Mouse (Mus musculus) stomach, embryonic 16.5 days (tissue): ENCODE measurements around the gene Nrxn3. TPM values are rescaled to one million over a fixed set of nuclear protein-coding genes. Genes with fewer than 3 reads are reported as not detected.

ENCODE experiments used
- ATAC-seq: fragments of 200-750 bp; cut with Nextera tagmentation; 2 replicates; pipeline ENCODE4 v1.8.0; 2017; ENCODE audit warnings: moderate number of reproducible peaks, moderate TSS enrichment; ENCODE audit not compliant: insufficient read depth, low FRiP score
- H3K27ac ChIP-seq: fragments of 300-500 bp; sonication (generic); 2 replicates; pipeline ENCODE4 v1.5.1; 2014; ENCODE audit warnings: low read length
- H3K27me3 ChIP-seq: fragments of 300-500 bp; sonication (generic); 2 replicates; pipeline ENCODE4 v1.6.1; 2014; ENCODE audit warnings: low read length, control low read depth, mixed read lengths; ENCODE audit not compliant: control insufficient read depth, insufficient read depth
- H3K36me3 ChIP-seq: fragments of 300-500 bp; sonication (generic); 2 replicates; pipeline ENCODE4 v1.6.1; 2014; ENCODE audit warnings: low read length; ENCODE audit not compliant: control insufficient read depth, insufficient read depth
- H3K4me1 ChIP-seq: fragments of 300-500 bp; sonication (generic); 2 replicates; pipeline ENCODE4 v1.6.1; 2014; ENCODE audit warnings: low read length, control low read depth, mixed read lengths; ENCODE audit not compliant: control insufficient read depth, insufficient read depth
- H3K4me2 ChIP-seq: fragments of 300-500 bp; sonication (generic); 2 replicates; pipeline ENCODE4 v1.6.1; 2014; ENCODE audit warnings: low read depth, low read length, mixed read lengths
- H3K4me3 ChIP-seq: fragments of 300-500 bp; sonication (generic); replicated peaks from 2 replicates; pipeline ENCODE4 v1.5.1; 2014; ENCODE audit warnings: mild to moderate bottlenecking, low read length
- H3K9ac ChIP-seq: fragments of 300-500 bp; sonication (generic); 2 replicates; pipeline ENCODE4 v1.6.1; 2014; ENCODE audit warnings: low read length
- H3K9me3 ChIP-seq: fragments of 300-500 bp; sonication (generic); replicated peaks from 2 replicates; pipeline ENCODE4 v1.6.1; 2016; ENCODE audit warnings: low read length, control low read depth; ENCODE audit not compliant: control insufficient read depth
- WGBS: fragments of 180-500 bp; shearing (Covaris S2); extraction: QIAGEN DNeasy Blood & Tissue Kit; methylation state at CpG from one replicate; pipeline ENCODE4 v1.1.7; 2014; 5-methylcytosine and 5-hydroxymethylcytosine counted together
- polyA plus RNA-seq: library from polyadenylated mRNA; unstranded; fragments of >200 nt; fragmentation: Nextera tagmentation; extraction: Ambion mirVana; gene quantifications from 2 replicates; pipeline ENCODE4 v1.2.1, GENCODE M21; 2015

The Nrxn3 gene
- polyA plus RNA-seq, 1 experiment from 2014 or later: 2.2 TPM

GRCm38 (mm10) chr12:89909578-89909977 is 1186.9 kb downstream of the Nrxn3 start:
- H3K9ac ChIP-seq: no peak overlapping the region
- WGBS: 76% methylated on average over 3 of the region's 3 CpGs
- H3K27ac ChIP-seq: no peak overlapping the region
- H3K4me2 ChIP-seq: no peak overlapping the region
- H3K4me3 ChIP-seq: no peak overlapping the region
- H3K4me1 ChIP-seq: no peaks in the 10 kb centered on the region
- no peaks in the 10 kb centered on the region for H3K27me3 ChIP-seq
- H3K9me3 ChIP-seq: no peaks in the 10 kb centered on the region
- ATAC-seq: no peak
- H3K36me3 ChIP-seq: no peaks in the 10 kb centered on the region

DNA sequence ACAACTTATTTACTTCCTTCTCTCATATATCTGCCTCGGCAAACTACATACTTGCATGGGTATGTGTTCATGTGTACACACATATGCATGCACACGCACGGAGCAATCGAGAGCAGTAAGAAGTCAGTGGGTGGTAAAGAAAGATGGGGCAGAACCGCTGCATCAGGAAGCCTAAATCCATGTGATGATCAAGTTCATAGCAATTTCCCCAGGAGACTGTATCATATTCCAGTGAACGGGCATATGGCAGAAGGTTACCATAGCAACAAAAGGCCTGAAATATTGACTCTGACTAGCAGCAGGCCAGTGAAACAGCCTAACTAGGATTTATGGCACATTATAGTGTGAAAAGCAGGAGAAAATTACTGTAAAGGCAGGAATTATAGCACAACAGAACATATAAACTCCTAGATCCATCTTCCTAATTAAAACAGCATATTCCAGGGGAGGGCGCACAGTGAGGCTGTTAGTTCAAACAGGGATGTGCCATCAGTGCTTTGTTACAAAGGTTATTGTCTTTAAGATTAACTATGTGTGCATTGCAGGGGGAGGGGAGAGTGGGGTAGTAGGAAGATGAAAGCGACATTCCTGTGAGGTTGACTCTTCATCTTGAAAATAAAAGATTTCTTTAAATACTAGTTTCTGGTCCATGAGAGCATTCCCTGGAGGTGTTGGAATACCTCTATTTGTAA is 1195.6 kb downstream of the Nrxn3 start:
- no peaks in the 10 kb centered on the region for H3K36me3 ChIP-seq
- WGBS: 71% methylated on average over 8 of the region's 8 CpGs

DNA sequence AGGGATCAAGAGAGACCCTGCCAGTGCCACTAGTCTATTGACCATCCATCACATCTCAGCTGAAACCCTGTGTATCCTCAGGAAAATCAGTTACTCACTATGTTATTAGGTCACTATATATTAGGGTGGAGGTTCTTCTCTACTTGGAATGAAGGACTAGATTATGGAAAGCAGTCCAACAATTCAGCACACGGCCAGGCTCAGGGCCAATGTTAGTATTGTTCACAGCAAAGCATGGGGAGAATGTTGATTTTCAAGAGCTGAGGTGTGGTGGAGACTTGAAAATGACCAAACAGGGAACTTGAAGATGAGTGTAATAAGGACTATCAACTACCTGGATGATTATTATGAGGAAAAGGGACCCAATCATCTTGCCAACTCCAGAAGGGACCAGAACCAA is 1209.7 kb downstream of the Nrxn3 start:
- no peaks in the 10 kb centered on the region for H3K4me1 ChIP-seq
- H3K27ac ChIP-seq: no peak overlapping the region
- no peak overlapping the region for H3K4me3 ChIP-seq
- H3K9ac ChIP-seq: no peak overlapping the region
- no peaks in the 10 kb centered on the region for H3K36me3 ChIP-seq
- H3K4me2 ChIP-seq: no peak overlapping the region
- 83% methylated on average over 1 of the region's 1 CpGs for WGBS
- no peaks in the 10 kb centered on the region for H3K9me3 ChIP-seq
- ATAC-seq: no peak
- H3K27me3 ChIP-seq: no peaks in the 10 kb centered on the region

More for the DNA sequence above, 1195.6 kb downstream of the Nrxn3 start:
- Histone ChIP-seq H3K4me1 (no peaks in the 10 kb centered on the region), H3K27ac (no peak overlapping the region), H3K4me2 (no peak overlapping the region), H3K9me3 (no peaks in the 10 kb centered on the region), H3K27me3 (no peaks in the 10 kb centered on the region), H3K4me3 (no peak overlapping the region), H3K9ac (no peak overlapping the region)
- ATAC-seq: no peak

DNA sequence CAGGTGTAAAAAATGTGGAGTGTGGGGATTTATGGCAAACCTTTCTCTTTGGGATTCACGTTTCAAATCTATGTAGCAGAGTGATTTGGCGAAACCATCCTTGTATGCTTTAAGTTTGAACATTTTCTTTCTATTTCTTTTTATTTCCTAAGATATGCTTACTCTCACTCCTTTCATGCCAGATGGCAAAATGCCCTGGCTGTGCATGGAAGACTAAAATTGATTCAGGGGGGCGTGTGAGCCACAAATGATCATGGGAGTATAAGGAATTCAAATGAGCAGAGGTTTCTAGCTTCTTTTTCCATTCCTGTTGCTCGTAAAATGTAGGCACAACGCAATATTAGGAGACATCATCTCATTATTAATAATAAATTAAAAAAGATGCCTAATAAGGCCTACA is 1211.0 kb downstream of the Nrxn3 start:
- H3K4me1 ChIP-seq: no peaks in the 10 kb centered on the region
- no peak for ATAC-seq
- H3K4me2 ChIP-seq: no peak overlapping the region
- no peak overlapping the region for H3K9ac ChIP-seq
- no peaks in the 10 kb centered on the region for H3K9me3 ChIP-seq
- no peak overlapping the region for H3K27ac ChIP-seq
- no peaks in the 10 kb centered on the region for H3K36me3 ChIP-seq
- no peaks in the 10 kb centered on the region for H3K27me3 ChIP-seq
- WGBS: 77% methylated on average over 5 of the region's 5 CpGs
- H3K4me3 ChIP-seq: no peak overlapping the region

GRCm38 (mm10) chr12:89940746-89941145 is 1218.1 kb downstream of the Nrxn3 start:
- H3K36me3 ChIP-seq: no peaks in the 10 kb centered on the region
- no peak overlapping the region for H3K4me2 ChIP-seq
- no peak for ATAC-seq
- H3K9ac ChIP-seq: no peak overlapping the region
- H3K9me3 ChIP-seq: no peaks in the 10 kb centered on the region
- 64% methylated on average over 2 of the region's 2 CpGs for WGBS
- H3K4me1 ChIP-seq: no peaks in the 10 kb centered on the region
- H3K27ac ChIP-seq: no peak overlapping the region
- no peaks in the 10 kb centered on the region for H3K27me3 ChIP-seq
- H3K4me3 ChIP-seq: no peak overlapping the region

DNA sequence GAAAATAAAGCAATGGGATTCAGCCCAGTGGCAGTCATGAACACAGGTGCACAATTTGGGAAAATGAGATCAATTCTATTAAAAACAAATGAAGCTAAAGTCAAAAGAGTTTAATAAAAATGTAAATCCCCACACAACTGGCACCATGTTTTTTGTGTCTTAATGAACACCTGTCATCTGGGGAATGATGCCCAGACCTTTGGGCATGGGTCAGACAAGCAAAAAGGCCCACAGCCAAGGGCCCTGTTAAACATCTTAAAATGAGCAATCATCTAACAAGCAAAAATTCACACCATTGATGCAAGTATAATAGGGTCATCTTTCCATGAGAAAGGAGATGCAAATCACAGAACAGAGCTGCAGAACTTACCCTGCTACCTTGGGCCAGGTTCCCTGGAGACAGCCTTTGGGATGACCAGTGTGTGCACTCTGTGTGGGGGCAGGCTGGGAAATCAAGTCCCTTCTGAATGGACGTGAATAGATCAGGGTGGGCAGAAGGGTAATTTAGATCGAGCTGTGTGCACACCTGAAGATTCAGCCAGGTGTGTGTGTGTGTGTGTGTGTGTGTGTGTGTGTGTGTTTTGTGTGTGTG is 1223.3 kb downstream of the Nrxn3 start:
- Histone ChIP-seq H3K9ac (no peak overlapping the region), H3K27ac (no peak overlapping the region), H3K36me3 (no peaks in the 10 kb centered on the region), H3K27me3 (no peaks in the 10 kb centered on the region), H3K9me3 (no peaks in the 10 kb centered on the region), H3K4me1 (no peaks in the 10 kb centered on the region), H3K4me2 (no peak overlapping the region), H3K4me3 (no peak overlapping the region)
- WGBS: 77% methylated on average over 2 of the region's 2 CpGs
- ATAC-seq: no peak

DNA sequence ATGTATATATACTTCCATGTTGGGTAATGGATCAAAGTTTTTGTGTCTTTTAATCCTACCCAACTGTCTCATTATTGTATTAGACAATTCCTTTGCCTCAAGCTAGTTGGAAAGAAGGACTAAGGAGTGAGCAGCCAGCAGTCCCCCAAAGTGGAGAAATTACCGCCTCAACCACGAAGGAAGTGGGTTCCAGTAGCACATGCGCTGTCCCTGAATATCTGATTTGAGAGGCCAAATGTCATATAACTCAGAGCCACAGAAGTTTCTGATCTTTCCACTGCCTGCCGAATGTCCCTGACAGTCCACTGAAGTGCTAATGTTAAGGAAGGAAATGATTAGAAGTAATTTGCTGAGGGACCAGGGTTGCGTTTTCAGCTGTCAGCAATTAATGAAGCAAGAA is 1223.8 kb downstream of the Nrxn3 start:
- Histone ChIP-seq H3K9ac (no peak overlapping the region), H3K4me3 (no peak overlapping the region), H3K36me3 (no peaks in the 10 kb centered on the region), H3K4me1 (no peaks in the 10 kb centered on the region), H3K27ac (no peak overlapping the region), H3K9me3 (no peaks in the 10 kb centered on the region), H3K27me3 (no peaks in the 10 kb centered on the region), H3K4me2 (no peak overlapping the region)
- no peak for ATAC-seq
- 63% methylated on average over 5 of the region's 5 CpGs for WGBS

DNA sequence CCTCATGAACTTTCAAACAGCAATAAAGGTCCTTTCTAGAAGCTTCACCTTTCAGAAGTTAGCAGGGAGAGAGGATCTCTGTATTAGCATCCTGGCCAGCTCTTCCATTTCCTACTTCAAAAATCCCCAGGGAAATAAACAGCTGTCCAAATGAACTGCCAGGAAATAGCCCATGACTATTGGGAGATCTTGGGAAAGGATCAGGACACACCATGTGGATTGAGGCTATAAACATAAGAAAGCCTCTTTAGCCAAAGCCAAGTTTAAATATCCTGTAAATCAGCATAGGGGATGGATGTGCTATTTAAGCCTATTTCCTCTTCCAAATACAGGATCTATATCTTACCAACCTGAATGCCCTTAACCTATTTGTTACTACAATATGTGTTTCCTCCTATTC is 1230.6 kb downstream of the Nrxn3 start:
- Histone ChIP-seq H3K27me3 (no peaks in the 10 kb centered on the region), H3K4me3 (no peak overlapping the region), H3K4me2 (no peak overlapping the region), H3K36me3 (no peaks in the 10 kb centered on the region), H3K9ac (no peak overlapping the region), H3K9me3 (no peaks in the 10 kb centered on the region), H3K27ac (no peak overlapping the region), H3K4me1 (no peaks in the 10 kb centered on the region; the same call in 1 of the 2 replicates)
- ATAC-seq: no peak; the same call in 1 of the 2 replicates

GRCm38 (mm10) chr12:89953649-89954048 is 1231.0 kb downstream of the Nrxn3 start:
- no peak overlapping the region for H3K4me3 ChIP-seq
- no peak overlapping the region for H3K27ac ChIP-seq
- no peaks in the 10 kb centered on the region; the same call in 1 of the 2 replicates for H3K4me1 ChIP-seq
- H3K9ac ChIP-seq: no peak overlapping the region
- H3K4me2 ChIP-seq: no peak overlapping the region
- 34% methylated on average over 3 of the region's 3 CpGs for WGBS
- no peaks in the 10 kb centered on the region for H3K27me3 ChIP-seq
- no peaks in the 10 kb centered on the region for H3K9me3 ChIP-seq
- no peaks in the 10 kb centered on the region for H3K36me3 ChIP-seq
- peak; percentile 56; the same call in 1 of the 2 replicates for ATAC-seq
